Mouse (Mus musculus): ENCODE data around the gene Thap8.
"Not testable (repeated sequence)": the region's sequence is repeated elsewhere in the genome, so short reads cannot be mapped to it uniquely, and the experiment has no call there.

Thap8 gene

DNA sequence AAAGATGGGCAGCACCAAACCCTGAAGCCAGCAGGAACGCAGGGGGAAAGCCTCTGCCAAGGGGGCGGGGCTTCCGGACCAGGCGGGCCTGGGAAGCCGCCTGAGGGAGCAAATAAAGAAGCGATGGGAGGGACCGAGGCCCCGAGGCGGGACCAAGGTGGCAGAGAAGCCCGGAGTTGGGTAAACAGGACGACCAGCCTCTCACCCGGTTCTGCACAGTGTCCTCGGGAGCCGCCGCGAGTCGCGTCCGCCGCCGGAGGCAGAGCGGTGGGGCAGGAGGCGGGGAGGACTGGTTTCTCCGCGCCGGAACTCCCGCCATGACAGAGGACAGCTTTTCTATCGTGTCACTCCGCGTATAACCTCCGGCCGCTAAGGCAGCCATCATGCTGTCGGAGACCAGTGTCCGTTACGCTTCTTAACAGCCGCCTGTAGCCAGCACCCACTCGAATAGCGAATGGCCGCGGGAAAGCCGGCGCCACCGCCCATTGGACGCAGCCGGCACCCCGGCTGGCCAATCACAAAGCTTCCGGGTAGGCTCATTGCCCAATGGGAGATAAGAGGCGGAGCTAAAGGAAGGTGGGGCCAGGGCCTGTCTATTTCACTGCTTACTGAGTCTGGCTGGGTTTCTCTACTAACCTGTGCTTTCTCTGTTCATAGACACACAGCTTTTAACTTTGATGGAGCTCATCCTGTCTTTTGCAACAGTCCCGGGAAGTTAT is at the start of gene Thap8, which contains the start of gene Wdr62:
Gene Thap8, plus strand, starts transcription at position 144 of the 719 bp plus-strand sequence.
Gene Wdr62, minus strand, starts transcription at position 469 of the 719 bp plus-strand sequence.
- DNase-seq (ENCODE audit: low spot score) = peak; percentile 81

GRCm38 (mm10) chr7:30231328-30231668 is 48.6 kb upstream of the Thap8 start:
- DNase-seq (ENCODE audit: low spot score) = no peak

DNA sequence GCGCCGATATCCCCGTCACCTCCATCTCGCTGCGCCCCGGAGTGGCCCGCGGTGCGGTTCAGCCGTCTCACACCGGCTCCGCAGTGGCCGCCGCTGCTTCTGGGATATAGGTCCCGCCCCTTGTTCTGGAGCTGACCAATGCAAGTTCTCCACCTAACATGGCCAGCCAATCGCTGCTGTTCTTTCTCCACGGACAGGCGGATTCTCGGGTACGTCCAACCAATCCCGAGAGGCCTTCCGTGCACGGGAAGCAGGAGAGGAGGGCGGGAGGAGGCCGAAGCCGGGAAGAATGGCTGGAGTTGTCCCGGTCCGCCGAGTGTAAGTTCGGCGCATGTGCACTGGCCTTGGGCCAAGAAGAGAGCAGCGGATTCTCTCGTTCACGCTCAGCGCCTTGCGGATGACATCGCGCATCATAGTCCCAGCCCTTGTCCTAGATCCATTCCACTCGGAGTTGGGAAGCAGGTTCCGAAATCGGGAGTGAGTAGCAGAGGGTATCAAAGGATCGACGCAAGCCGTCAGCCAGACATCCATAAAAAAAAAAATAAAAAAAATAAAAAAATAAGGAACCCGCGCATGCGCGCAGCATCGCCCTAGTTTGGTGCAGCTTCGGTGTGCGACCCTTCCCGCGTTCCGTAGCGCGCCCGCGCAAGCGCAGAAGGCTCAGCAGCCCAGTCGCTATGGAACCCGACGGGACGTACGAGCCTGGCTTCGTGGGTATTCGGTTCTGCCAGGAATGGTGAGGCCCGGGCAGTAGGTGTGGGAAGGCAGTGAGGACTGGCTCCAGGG is 48.0 kb upstream of the Thap8 start, which contains the start of the genes Polr2i and Tbcb:
Gene Polr2i, plus strand, starts transcription at position 280 of the 786 bp plus-strand sequence.
Gene Tbcb, minus strand, starts transcription at position 604 of the 786 bp plus-strand sequence.
- peak; percentile 98 for DNase-seq (ENCODE audit: low spot score)

DNA sequence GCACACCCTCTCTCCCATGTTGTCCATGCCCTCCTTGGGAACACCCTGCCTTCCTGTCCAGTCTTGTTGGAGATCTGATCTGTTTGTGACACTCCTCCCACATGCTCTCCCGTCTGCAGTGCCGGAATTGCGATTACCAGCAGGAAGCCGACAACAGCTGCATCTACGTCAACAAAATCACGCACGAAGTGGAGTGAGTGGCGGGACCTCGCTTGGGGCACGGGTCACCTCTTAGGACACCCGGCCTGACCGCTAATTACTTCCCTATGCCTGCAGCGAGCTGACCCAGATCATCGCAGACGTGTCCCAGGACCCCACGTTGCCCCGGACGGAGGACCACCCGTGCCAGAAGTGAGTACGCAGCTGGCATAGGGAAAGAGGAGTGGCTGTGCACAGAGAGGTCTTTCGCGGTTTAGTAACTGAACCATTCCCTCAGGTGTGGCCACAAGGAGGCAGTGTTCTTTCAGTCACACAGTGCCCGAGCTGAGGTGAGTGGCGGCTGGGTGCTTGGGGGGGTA is 47.2 kb upstream of the Thap8 start:
- no peak for DNase-seq (ENCODE audit: low spot score)

DNA sequence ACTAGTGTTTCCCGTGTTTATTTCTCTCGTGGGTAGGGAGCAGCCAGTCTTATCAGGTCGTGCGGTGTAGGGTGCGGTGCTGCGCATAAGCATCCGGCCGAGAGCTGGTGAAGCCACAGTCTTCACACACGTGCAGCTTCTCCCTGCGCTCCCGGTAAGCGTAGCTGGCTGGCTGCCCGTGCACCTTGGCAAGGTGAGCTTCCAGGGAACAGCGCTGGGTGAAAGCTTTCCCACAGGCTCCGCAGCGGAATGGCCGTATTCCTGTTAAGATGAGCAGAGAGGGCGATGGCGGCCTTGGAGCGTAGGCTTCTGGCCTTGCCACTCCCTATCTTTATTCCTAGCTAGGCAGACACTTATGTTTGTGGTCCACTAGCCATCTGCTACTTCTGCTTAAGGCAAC is 46.5 kb upstream of the Thap8 start:
- no peak for DNase-seq (ENCODE audit: low spot score)

- no peak for DNase-seq (ENCODE audit: low spot score)
Measured at GRCm38 (mm10) chr7:30234276-30234858, 45.5 kb upstream of the Thap8 start.

DNA sequence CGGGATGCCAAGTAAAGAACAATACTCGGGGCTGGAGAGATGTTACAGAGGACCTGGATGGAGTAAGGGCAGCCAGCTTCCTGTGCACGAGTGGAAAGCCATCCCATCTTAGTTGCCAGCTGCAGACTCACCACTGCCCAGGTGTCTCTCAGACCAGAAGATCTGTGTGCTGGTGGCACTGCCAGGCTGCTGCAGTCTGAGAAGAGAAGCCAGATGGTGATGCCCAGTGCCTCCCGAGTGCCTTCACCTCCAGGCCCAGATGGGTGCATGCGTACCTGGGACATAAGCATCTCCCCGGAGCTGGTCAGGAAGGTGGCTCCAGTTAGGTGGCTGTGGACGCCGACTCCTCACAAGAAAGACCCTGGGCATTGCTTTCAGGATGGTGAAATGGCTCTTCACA is 44.8 kb upstream of the Thap8 start:
- no peak for DNase-seq (ENCODE audit: low spot score)

- no peak for DNase-seq (ENCODE audit: low spot score)
Measured at GRCm38 (mm10) chr7:30235625-30236024, 44.3 kb upstream of the Thap8 start, which contains the start of gene Ovol3. Gene Ovol3, minus strand, starts transcription at chr7:30235725.

DNA sequence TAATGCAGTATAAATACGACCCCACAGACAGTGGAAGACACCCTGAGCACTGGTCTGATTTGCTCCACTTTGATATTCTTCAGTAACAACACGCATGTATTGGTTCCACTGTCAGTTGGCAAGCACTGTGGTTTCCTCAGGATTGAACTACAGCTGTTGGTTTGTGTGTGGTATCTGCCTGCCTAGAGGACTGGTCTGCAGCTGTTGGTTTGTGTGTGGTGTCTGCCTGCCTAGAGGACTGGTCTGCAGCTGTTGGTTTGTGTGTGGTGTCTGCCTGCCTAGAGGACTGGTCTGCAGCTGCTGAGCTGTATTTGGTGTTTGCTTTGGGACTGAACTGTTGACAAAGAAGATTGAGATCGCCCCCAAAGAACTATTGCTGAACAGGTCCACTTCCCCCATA is 42.5 kb upstream of the Thap8 start:
- DNase-seq (ENCODE audit: low spot score) = not testable (repeated sequence)

- DNase-seq (ENCODE audit: low spot score) = no peak
Measured at GRCm38 (mm10) chr7:30251956-30252954, 27.6 kb upstream of the Thap8 start.

DNA sequence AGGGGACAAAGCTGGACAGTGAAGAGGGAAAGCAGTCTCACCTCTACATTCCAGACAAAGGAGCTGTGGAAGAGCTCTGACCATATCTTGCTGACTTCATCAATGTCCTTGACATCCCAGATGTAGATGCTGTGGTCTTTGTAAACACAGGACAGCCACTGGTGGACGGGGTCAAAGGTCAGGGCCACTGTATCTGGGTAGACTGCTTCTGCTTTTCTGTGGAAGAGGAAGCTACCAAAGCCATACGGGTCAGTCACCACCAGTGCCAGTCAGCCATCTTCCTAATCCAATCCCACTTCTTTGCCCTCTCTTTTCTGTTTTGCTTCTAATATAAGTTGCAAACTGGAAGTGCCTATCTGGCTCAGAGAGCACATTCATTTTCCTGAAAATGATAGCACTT is 14.9 kb upstream of the Thap8 start:
- no peak for DNase-seq (ENCODE audit: low spot score)

- no peak for DNase-seq (ENCODE audit: low spot score)
Measured at GRCm38 (mm10) chr7:30265531-30265930, 14.4 kb upstream of the Thap8 start.

GRCm38 (mm10) chr7:30265935-30266334 is 14.0 kb upstream of the Thap8 start:
- DNase-seq (ENCODE audit: low spot score) = no peak

DNA sequence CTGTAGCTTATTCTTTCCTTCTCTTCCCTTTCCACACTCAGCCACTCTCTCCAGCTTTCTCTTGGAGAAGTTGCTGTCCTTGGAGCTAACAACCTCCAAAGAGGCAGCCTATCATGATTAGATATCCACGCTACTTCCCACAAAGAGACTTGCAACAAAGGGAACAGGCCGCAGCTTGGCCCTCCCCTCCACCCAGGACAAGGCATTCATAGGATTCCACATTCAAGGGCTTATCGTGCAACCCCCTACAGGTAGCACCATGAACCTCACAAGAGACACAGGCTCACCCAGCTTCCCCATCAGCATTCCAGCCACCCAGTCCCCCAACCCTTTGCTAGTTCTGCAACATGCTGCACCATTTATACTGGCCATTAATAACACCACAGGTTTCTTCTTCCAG is 13.1 kb upstream of the Thap8 start:
- DNase-seq (ENCODE audit: low spot score) = no peak

- DNase-seq (ENCODE audit: low spot score) = no peak
Measured at GRCm38 (mm10) chr7:30269641-30270040, 10.3 kb upstream of the Thap8 start.

- no peak for DNase-seq (ENCODE audit: low spot score)
Measured at GRCm38 (mm10) chr7:30274383-30274782, 5.5 kb upstream of the Thap8 start.

- DNase-seq (ENCODE audit: low spot score) = no peak
Measured at GRCm38 (mm10) chr7:30278911-30279310, 983 bp upstream of the Thap8 start.

DNA sequence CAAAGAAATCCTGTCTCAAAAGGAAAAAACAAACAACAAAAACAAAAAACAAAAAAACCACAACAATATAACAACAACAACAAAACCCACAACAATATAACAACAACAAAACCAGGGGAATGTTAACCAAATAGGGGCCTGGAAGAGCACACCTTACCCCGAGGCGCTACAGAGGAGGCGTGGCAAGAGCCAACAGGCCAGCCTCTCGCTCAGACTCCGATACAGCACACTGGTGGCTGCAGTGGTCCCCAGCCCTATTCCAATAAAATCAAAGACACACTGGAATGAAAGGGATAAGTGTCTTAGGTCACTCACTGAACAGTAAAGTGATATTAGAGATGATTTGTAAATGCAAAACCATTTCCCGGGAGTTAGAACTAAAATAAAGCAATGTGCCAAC is 358 bp upstream of the Thap8 start:
- DNase-seq (ENCODE audit: low spot score) = no peak

GRCm38 (mm10) chr7:30280670-30281138 is 810 bp downstream of the Thap8 start:
- peak; percentile 89 for DNase-seq (ENCODE audit: low spot score)

DNA sequence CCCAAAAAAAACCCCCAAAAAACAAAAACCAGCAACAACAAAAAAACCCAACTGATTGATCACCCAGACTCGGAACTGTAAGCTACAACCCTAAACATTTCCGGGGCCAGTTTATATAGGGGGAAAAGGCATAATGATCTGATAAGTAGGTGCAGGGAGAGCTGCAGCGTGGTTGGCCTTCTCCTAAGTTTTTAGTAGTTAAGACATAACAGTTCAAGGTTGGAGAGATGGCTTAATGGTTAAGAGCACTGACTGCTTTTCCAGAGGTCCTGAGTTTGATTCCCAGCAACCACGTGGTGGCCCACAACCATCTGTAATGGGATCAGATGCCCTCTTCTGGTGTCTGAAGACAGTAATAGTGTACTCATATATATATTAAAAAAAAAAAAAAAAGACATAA is 1.6 kb downstream of the Thap8 start:
- no peak for DNase-seq (ENCODE audit: low spot score)

DNA sequence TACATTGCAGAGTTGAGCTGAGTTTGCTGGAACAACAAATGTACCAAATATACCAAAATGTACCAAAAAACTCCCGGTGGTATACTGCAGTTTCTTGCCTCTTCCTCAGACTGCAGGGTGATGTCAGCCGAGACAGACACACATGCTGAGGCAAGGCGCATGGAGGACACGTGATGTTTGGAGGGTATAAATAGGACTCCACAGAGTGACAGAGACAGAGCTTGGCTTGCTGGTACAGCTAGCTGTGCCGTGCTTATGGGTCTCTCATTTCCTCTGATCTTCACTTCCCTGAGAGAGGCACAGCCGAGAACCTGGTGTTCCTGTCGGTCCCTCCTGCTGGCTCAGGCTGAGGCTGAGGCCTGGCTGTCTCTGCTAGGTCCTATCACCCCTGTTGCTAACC is 2.8 kb downstream of the Thap8 start:
- no peak for DNase-seq (ENCODE audit: low spot score)

All from left cerebral cortex, adult 11 months (tissue).